Mouse (Mus musculus): ENCODE results near the gene Rad51b. TPM values are rescaled to one million over a fixed set of nuclear protein-coding genes. Genes with fewer than 3 reads are reported as not detected.

The Rad51b gene
- polyA plus RNA-seq, 1 experiment from 2014 or later: 7.6 TPM

GRCm38 (mm10) chr12:79813566-79814305 is 516.7 kb downstream of the Rad51b start:
- Histone ChIP-seq H3K9me3 (no peaks in the 10 kb centered on the region), H3K4me3 (no peak overlapping the region), H3K4me2 (replicated peaks) (no peak overlapping the region), H3K27ac (replicated peaks) (peak overlapping the region; percentile 58), H3K27me3 (peaks cover 17% of the 10 kb centered on the region), H3K4me1 (peaks cover 36% of the 10 kb centered on the region), H3K9ac (replicated peaks) (no peak overlapping the region), H3K36me3 (no peaks in the 10 kb centered on the region)
- ATAC-seq (ENCODE audit: low FRiP score, low read depth): no peak
- WGBS: 22% methylated on average over 8 of the region's 8 CpGs

- no peaks in the 10 kb centered on the region for H3K9me3 ChIP-seq
- H3K27me3 ChIP-seq: peaks cover 17% of the 10 kb centered on the region
- H3K27ac ChIP-seq (replicated peaks): peak overlapping the region; percentile 58; the same call in 1 of the 2 replicates
- peaks cover 31% of the 10 kb centered on the region for H3K4me1 ChIP-seq
- no peak overlapping the region for H3K4me2 ChIP-seq (replicated peaks)
- WGBS: 29% methylated on average over 20 of the region's 20 CpGs
- no peak overlapping the region for H3K4me3 ChIP-seq
- no peaks in the 10 kb centered on the region for H3K36me3 ChIP-seq
- no peak overlapping the region for H3K9ac ChIP-seq (replicated peaks)
- ATAC-seq (ENCODE audit: low FRiP score, low read depth): 0 out of 2 replicates have a peak, but pooled peaks have one; percentile 41
Measured at GRCm38 (mm10) chr12:79814312-79815091, 517.4 kb downstream of the Rad51b start.

- H3K9ac ChIP-seq (replicated peaks): no peak overlapping the region
- ATAC-seq (ENCODE audit: low FRiP score, low read depth): no peak
- peaks cover 17% of the 10 kb centered on the region for H3K27me3 ChIP-seq
- no peaks in the 10 kb centered on the region for H3K36me3 ChIP-seq
- H3K9me3 ChIP-seq: no peaks in the 10 kb centered on the region
- H3K4me2 ChIP-seq (replicated peaks): no peak overlapping the region
- WGBS: 93% methylated on average over 4 of the region's 4 CpGs
- H3K4me3 ChIP-seq: no peak overlapping the region
- no peak overlapping the region for H3K27ac ChIP-seq (replicated peaks)
- H3K4me1 ChIP-seq: peaks cover 29% of the 10 kb centered on the region
Measured at GRCm38 (mm10) chr12:79816241-79816640, 519.2 kb downstream of the Rad51b start.

- H3K4me2 ChIP-seq (replicated peaks): no peak overlapping the region
- H3K9me3 ChIP-seq: no peaks in the 10 kb centered on the region
- 74% methylated on average over 8 of the region's 8 CpGs for WGBS
- H3K27ac ChIP-seq (replicated peaks): no peak overlapping the region
- H3K9ac ChIP-seq (replicated peaks): no peak overlapping the region
- H3K4me1 ChIP-seq: peaks cover 4% of the 10 kb centered on the region; the same call in 1 of the 2 replicates
- no peaks in the 10 kb centered on the region for H3K36me3 ChIP-seq
- H3K27me3 ChIP-seq: peaks cover 14% of the 10 kb centered on the region; the same call in 1 of the 2 replicates
- H3K4me3 ChIP-seq: no peak overlapping the region
- no peak for ATAC-seq (ENCODE audit: low FRiP score, low read depth)
Measured at GRCm38 (mm10) chr12:79820228-79820958, 523.3 kb downstream of the Rad51b start.

- Histone ChIP-seq H3K9me3 (no peaks in the 10 kb centered on the region), H3K27me3 (peaks cover 10% of the 10 kb centered on the region; the same call in 1 of the 2 replicates), H3K36me3 (no peaks in the 10 kb centered on the region), H3K9ac (replicated peaks) (no peak overlapping the region), H3K4me2 (replicated peaks) (no peak overlapping the region), H3K27ac (replicated peaks) (no peak overlapping the region), H3K4me1 (peaks cover 15% of the 10 kb centered on the region), H3K4me3 (no peak overlapping the region)
- 89% methylated on average over 5 of the region's 5 CpGs for WGBS
- no peak for ATAC-seq (ENCODE audit: low FRiP score, low read depth)
Measured at GRCm38 (mm10) chr12:79821901-79822300, 524.8 kb downstream of the Rad51b start.

GRCm38 (mm10) chr12:79822401-79822800 is 525.3 kb downstream of the Rad51b start:
- Histone ChIP-seq H3K9ac (replicated peaks) (no peak overlapping the region), H3K4me2 (replicated peaks) (no peak overlapping the region), H3K4me1 (peaks cover 18% of the 10 kb centered on the region), H3K9me3 (no peaks in the 10 kb centered on the region), H3K4me3 (no peak overlapping the region), H3K36me3 (no peaks in the 10 kb centered on the region), H3K27me3 (peaks cover 6% of the 10 kb centered on the region; the same call in 1 of the 2 replicates), H3K27ac (replicated peaks) (no peak overlapping the region)
- ATAC-seq (ENCODE audit: low FRiP score, low read depth): no peak
- WGBS: 83% methylated on average over 2 of the region's 2 CpGs

- Histone ChIP-seq H3K4me3 (no peak overlapping the region), H3K9me3 (no peaks in the 10 kb centered on the region), H3K4me2 (replicated peaks) (no peak overlapping the region), H3K4me1 (peaks cover 18% of the 10 kb centered on the region), H3K36me3 (no peaks in the 10 kb centered on the region), H3K9ac (replicated peaks) (no peak overlapping the region), H3K27ac (replicated peaks) (peak overlapping the region; percentile 35; the same call in 1 of the 2 replicates), H3K27me3 (0 out of 2 replicates have a peak, but pooled peaks cover 5% of the 10 kb centered on the region)
- ATAC-seq (ENCODE audit: low FRiP score, low read depth): peak; percentile 41; the same call in 1 of the 2 replicates
- WGBS: 17% methylated on average over 7 of the region's 7 CpGs
Measured at GRCm38 (mm10) chr12:79825922-79826321, 528.8 kb downstream of the Rad51b start.

- 81% methylated on average over 5 of the region's 5 CpGs for WGBS
- H3K27ac ChIP-seq (replicated peaks): no peak overlapping the region
- peaks cover 18% of the 10 kb centered on the region for H3K4me1 ChIP-seq
- H3K4me2 ChIP-seq (replicated peaks): no peak overlapping the region
- no peak overlapping the region for H3K9ac ChIP-seq (replicated peaks)
- H3K9me3 ChIP-seq: no peaks in the 10 kb centered on the region
- no peak for ATAC-seq (ENCODE audit: low FRiP score, low read depth)
- H3K4me3 ChIP-seq: no peak overlapping the region
- 0 out of 2 replicates have a peak, but pooled peaks cover 5% of the 10 kb centered on the region for H3K27me3 ChIP-seq
- no peaks in the 10 kb centered on the region for H3K36me3 ChIP-seq
Measured at GRCm38 (mm10) chr12:79827233-79827692, 530.2 kb downstream of the Rad51b start.

- no peak for ATAC-seq (ENCODE audit: low FRiP score, low read depth)
- H3K36me3 ChIP-seq: no peaks in the 10 kb centered on the region
- H3K4me3 ChIP-seq: no peak overlapping the region
- 0 out of 2 replicates have a peak, but pooled peaks cover 5% of the 10 kb centered on the region for H3K27me3 ChIP-seq
- peaks cover 18% of the 10 kb centered on the region for H3K4me1 ChIP-seq
- no peak overlapping the region for H3K4me2 ChIP-seq (replicated peaks)
- no peak overlapping the region for H3K27ac ChIP-seq (replicated peaks)
- no peaks in the 10 kb centered on the region for H3K9me3 ChIP-seq
- WGBS: 65% methylated on average over 4 of the region's 4 CpGs
- no peak overlapping the region for H3K9ac ChIP-seq (replicated peaks)
Measured at GRCm38 (mm10) chr12:79827735-79828134, 530.7 kb downstream of the Rad51b start.

GRCm38 (mm10) chr12:79830686-79831085 is 533.6 kb downstream of the Rad51b start:
- Histone ChIP-seq H3K4me1 (peaks cover 12% of the 10 kb centered on the region), H3K27me3 (0 out of 2 replicates have a peak, but pooled peaks cover 5% of the 10 kb centered on the region), H3K9ac (replicated peaks) (no peak overlapping the region), H3K4me3 (no peak overlapping the region), H3K4me2 (replicated peaks) (no peak overlapping the region), H3K9me3 (no peaks in the 10 kb centered on the region), H3K36me3 (no peaks in the 10 kb centered on the region), H3K27ac (replicated peaks) (no peak overlapping the region)
- WGBS: 34% methylated on average over 1 of the region's 1 CpGs
- no peak for ATAC-seq (ENCODE audit: low FRiP score, low read depth)

- Histone ChIP-seq H3K4me1 (no peaks in the 10 kb centered on the region), H3K4me2 (replicated peaks) (no peak overlapping the region), H3K9me3 (no peaks in the 10 kb centered on the region), H3K27me3 (0 out of 2 replicates have a peak, but pooled peaks cover 5% of the 10 kb centered on the region), H3K9ac (replicated peaks) (no peak overlapping the region), H3K36me3 (no peaks in the 10 kb centered on the region), H3K4me3 (no peak overlapping the region), H3K27ac (replicated peaks) (no peak overlapping the region)
- no peak for ATAC-seq (ENCODE audit: low FRiP score, low read depth)
- 92% methylated on average over 6 of the region's 6 CpGs for WGBS
Measured at GRCm38 (mm10) chr12:79832611-79833010, 535.5 kb downstream of the Rad51b start.

All from midbrain, embryonic 12.5 days (tissue).